Mouse (Mus musculus) testis, adult 2 months (tissue): ENCODE measurements around the gene Ndufs3.
"Not testable (repeated sequence)": the region's sequence is repeated elsewhere in the genome, so short reads cannot be mapped to it uniquely, and the experiment has no call there.

Source experiments
- CTCF ChIP-seq: fragments of 200-500 bp; IDR thresholded peaks from 2 replicates; pipeline ENCODE4 v1.5.1; 2012; ENCODE audit warnings: low read depth, mild to moderate bottlenecking, inconsistent platforms, low read length, moderate library complexity; ENCODE audit not compliant: control insufficient read depth, insufficient read depth, insufficient replicate concordance
- POLR2A ChIP-seq: fragments of 200-500 bp; IDR thresholded peaks from 2 replicates; pipeline ENCODE4 v1.6.1; 2012; ENCODE audit warnings: low read depth, mild to moderate bottlenecking, inconsistent platforms, low read length, moderate library complexity; ENCODE audit not compliant: control insufficient read depth

GRCm38 (mm10) chr2:90894299-90894677, 10.3 kb downstream of the Ndufs3 start:
- TF ChIP-seq CTCF, POLR2A: not testable (repeated sequence)
